Mouse (Mus musculus): ENCODE results near the gene Rnf31.

Gene Rnf31

DNA sequence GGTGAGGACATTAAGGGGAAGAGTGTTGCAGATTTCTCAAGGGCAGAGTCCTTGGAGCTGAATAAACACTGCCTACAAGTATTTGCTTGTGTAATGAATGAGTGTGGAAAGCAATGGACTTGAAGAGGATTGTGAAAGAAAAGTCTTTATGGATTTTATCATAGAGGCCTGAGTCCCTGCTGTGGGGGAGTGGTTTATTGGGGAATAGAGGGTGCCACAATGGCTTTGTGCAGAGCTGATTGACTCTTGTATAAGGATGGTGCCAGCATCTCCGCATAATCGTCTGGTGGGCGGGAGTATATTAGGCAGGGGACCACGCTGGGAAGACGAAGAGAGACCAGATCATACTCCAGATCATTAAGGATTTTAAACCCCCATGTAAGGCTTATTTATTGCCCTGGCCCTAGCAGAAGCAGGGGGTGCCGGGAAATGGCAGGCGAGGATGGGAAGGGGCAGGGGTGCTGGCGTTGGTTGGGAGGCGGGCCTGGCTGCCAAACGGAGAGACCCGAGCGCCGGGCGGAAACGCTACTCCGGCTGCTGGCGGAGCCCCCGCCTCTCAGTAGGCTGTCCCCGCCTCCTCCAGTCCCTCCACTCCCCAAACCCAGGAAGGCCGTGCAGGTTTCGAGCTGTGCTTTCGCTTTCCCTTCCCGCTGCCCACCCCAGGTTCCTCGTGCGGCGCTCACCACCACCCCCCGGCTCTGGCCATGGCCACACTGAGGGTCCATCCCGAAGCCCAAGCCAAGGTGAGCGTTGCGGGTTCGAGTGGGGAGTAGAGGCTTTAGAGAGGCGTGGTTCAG, 13.4 kb upstream of the Rnf31 start, which contains the start of gene Psme1:
Psme1 (plus strand) TSS at position 253 of the 797 bp plus-strand sequence.
- in situ Hi-C loops (cut with MboI, MseI), result no loop called here

DNA sequence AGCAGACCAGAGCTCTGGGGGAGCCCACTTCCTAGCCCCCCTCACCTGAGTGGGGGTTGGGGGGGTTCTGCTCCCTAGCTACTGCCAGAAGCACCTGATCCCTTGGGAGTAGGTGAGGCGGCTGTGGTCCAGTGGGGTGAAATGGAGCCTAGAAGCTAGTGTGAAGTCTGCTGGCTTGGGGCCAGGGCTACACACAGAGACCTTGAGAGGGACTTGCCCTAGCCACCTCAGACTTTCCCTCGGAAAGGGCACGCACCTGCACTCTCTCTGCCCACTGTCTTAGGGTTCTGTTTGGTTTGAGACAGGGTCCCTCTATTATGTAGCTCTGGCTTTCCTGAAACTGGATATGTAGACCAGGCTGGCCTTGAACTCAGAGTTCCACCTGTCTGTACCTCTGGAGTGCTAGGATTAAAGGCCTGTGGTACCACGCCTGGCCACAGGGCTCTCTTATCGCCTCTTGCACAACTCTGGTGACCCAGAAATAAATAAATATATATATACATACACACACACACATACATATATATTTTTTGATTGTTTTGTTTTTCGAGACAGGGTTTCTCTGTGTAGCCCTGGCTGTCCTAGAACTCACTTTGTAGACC, 12.7 kb upstream of the Rnf31 start:
- in situ Hi-C loops (cut with MboI, MseI), result no loop called here

DNA sequence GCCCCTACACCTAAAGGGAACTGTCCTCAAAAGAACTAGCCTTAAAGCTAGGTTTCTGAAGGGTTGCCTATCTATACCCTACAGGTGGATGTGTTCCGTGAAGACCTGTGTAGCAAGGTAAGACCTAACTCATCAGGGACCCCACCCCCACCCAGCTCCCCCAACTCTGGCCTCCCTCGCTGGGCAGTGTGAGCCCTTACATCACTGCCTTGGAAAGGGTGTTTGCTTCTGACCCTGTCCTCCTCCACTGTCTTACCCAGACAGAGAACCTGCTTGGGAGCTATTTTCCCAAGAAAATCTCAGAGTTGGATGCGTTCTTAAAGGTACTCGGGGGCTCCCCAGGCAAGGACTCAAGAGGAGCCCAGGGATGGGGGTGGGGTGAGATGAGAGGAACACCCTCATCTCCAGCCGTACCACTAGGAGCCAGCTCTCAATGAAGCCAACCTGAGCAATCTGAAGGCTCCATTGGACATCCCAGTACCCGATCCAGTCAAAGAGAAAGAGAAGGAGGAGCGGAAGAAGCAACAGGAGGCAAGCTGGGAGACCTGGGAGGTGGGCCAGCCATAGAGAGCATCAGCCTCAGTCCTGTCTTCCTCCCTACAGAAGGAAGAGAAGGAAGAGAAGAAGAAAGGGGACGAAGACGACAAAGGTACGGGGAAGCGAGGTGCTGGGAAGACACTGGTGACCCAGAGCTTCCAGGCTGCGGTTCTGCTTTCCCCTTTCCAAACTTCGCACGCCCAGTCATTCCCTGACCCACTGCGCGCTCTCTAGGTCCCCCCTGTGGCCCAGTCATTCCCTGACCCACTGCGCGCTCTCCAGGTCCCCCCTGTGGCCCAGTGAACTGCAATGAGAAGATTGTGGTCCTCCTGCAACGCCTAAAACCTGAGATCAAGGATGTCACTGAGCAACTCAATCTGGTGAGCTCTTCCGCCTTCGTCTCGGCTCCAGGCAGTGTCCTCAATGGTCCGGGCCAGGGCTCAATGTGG, 11.7 kb upstream of the Rnf31 start:
- in situ Hi-C loops (cut with MboI, MseI), result no loop called here

DNA sequence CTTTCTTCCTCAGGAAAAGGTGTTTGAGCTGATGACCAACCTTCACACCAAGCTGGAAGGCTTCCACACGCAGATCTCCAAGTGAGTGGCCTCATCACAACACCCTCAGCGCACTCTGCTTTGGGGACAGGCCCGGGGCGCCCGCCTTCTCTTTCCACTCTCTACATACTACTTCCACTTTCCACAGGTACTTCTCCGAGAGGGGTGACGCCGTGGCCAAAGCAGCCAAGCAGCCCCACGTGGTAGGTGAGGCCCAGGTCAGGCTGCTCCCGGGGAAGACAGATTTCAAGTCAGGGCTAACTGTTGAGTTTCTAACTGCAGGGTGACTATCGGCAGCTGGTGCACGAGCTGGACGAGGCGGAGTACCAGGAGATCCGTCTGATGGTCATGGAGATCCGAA, 10.8 kb upstream of the Rnf31 start:
- in situ Hi-C loops (cut with MboI, MseI), result no loop called here

DNA sequence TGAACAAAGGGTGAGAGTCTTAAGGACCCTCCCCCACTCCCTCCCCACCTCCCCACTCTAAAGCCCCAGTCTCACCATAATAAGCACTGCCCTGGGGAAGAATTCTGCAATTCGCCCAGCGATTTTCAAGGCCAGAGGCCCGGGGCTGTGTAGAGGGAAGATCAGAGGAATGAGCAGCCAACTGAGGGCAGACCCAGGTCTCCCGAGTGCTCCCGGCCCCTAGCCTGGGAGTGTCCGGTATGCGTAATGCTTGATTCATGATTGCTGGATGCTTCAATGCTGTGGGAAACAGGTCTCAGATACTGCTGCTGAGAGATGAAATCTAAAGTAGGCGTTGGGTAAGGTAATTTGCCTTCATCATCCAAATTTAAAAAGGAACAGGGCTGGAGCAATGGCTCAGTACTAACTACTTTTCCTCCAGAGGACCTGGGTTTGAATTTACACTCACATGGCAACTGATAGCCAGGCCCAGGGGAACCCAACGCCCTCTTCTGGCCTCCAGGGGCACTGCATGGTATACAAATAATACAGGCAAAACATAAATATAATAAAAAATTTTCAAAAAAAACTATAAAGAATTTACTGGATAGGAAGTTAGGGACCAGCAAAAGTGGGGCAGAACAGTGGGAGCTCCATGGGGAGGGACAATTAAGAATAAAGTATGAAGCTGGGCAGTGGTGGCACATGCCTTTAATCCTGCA, 9.4 kb upstream of the Rnf31 start:
- in situ Hi-C loops (cut with MboI, MseI), result no loop called here

DNA sequence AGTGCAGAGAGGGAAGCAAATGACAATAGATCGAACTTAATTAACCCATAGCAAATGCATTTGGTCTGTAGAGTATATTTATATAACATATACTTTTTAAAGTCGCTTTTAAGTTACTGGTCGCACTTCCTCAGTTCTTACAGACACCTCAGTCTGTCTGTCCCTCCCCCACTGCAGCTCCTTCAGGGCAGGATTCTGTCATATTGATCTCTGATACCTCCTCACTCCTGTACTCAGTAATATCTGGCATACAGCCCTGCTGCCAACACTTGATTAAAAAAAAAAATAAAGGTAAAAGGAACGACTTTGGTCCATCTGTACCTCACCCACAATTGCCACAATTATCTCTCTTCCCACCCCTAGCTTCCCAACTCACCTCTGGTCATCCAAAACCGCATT, 7.2 kb upstream of the Rnf31 start:
- in situ Hi-C loops (cut with MboI, MseI), result no loop called here

DNA sequence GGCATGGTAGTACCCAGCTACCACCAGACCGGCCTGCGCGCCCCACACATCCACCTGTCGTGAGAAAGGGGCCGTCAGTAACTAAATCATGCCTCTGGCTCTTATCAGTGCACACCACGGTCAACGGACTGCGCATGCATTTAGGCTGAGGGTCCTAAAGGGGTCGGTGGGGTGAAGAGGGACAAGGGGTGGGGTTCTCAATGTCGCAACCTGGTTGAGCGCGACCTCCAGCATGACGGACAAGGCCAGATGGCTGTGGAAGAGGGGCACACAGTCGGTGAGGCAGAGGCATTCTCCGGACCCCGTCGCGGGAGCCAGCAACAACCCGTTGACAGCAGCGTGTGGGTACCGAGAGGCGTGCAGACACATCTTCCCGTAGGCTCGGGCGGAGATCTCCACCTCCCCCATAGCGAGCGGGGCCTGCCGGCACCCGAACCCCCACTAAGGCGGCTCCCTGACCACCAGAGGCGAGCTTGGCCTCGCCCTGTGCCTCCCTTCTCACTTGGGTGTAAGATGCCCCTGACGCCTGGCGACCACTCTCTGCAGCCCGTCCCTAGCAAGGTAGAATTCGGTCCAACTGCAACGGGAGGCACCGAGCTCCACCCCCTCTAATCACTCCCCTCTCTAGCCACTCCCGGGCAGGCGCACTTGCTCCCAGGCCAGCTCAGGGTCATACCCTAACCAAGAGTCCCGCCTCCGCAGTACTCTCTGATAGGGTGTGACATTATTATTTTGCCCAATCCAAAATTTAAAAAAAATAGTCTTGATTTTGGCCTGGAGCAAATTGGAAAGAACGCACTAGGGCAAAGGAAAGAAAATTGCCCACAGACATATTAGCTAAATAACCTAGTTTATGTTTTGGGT, 6.6 kb upstream of the Rnf31 start, which contains the start of gene Emc9:
Emc9 (minus strand) TSS at position 601 of the 864 bp plus-strand sequence.
- in situ Hi-C loops (cut with MboI, MseI), result no loop called here

DNA sequence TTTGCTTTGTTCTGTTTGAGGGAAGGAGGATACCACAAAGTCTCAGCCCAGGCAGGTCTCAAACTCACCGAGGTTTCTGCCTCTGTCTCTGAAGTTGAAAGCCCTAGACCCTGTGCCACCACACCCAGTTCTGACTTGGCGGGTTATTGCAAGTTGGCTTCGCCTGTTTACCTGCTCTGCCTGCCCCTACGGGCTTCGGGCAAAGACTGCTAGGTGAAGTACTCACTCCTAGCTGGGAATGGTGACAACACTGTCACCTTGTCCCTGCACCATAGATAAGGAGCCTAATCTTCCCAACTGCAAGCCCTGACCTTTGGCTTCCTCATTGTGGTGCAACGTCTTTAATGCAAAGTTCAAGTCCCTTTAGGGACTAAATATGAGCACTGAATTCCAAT, 5.9 kb upstream of the Rnf31 start:
- in situ Hi-C loops (cut with MboI, MseI), result no loop called here

DNA sequence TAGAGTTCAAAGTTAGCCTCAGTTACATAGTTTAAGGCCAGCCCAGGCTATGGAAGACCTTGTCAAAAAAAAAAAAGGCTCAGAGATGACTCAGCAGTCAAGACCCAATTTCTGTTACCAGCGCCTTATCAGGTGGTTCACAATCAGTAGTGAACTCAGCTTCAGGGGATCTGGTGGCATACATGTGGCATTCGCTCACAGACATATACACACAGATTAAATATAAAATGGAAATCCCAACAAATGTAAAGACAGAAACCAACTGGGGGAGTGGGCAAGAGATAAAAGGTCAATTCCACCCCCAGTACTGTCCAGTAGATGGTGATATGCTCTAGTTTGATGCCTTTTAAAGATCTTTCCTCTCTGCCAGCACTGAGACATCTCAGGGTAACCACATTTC, 5.4 kb upstream of the Rnf31 start:
- in situ Hi-C loops (cut with MboI, MseI), result no loop called here

DNA sequence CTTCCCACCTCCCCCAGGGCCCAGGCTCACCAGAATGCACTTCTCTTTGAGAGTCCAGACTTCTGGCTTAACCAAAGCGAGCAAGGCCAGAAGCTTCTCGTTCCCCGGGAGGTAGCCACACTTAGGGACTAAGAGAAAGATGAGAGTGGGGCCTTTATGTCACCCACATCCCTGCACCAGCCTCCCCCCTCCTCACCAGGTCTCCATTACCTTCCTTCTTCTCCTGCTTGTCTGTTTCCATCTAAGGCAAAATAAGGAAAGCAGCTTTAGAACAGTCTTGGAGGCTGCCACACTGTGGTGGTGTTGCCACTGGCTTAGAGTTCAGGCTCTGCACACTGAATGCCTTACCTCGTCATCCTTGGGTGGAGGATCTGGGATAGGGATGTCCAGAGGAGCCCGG, 2.2 kb upstream of the Rnf31 start:
- in situ Hi-C loops (cut with MboI, MseI), result no loop called here

DNA sequence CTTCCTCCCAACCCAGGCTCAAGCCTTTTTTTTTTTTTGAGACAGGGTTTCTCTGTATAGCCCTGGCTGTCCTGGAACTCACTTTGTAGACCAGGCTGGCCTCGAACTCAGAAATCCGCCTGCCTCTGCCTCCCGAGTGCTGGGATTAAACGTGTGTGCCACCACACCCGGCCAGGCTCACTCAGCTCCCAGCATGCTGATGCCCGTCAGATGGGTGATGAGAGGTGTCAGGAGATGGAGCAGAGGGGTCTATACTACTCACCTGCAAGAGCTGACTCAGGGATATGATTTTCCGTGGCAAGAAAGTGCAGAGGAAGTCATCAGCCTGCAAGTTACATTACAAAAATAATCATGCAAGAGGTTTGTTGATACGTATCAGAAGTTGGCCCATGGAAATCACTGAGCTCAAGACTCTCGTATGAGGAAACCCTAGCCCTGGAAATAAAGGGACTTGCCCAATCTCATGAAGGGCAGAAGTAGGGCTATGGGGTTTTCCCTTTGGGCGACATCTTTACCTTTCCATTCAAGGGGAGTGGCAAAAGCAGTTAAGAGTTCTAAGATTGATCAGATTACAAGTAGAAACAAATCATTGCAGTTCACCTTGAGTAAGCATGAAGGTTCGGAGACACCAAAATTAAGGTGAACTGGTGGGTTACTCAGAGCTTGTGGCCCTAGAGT, 1.6 kb upstream of the Rnf31 start:
- in situ Hi-C loops (cut with MboI, MseI), result no loop called here

DNA sequence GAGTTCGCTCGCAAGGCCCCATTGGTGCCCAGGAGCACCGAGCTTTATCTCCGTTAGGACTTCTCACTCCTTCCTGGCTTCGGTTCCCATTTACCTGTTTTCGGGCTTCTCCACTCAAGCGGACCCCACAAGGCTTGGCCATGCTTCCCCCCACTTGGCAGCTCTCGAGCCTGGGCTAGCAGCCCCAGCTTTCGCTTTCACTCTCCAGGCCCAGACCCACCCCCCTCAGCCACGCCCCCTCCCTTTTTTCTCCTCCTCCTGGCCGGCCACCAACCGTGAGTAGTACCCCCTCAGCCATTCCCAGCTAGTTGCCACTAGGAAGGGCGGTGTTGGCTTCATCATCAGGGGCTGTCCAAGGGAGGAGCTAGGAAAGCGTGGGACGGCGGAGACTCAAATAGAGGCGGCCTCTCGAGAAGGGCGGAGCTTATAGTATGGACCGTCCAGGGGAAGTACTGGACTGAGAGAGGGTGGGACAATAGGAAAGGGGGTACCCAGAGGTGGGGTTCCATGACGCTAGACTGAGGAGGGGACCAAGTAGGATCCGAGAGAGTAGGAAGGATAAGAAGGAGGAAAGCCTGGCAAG, 669 bp upstream of the Rnf31 start, which contains the start of gene Psme2:
Psme2 (minus strand) TSS at position 366 of the 583 bp plus-strand sequence.
- in situ Hi-C loops (cut with MboI, MseI), result no loop called here

DNA sequence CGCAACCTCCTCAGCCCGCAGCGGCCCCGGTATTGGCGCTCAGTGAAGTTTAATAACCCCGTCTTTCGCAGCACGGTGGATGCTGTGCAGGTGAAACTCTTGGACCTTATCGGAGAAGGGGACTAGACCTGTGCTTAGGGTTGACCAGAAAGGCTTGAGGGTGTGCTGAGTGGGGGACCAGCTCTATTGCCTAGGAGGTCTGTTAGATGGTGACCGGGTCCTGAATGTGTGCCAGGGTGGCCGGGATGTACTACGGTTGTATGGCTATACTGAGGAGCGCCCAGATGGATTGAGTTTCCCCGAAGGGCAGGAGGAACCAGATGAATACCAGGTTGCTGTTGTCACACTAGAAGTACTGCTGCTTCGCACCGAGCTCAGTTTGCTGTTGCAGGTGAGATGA, 718 bp downstream of the Rnf31 start:
- in situ Hi-C loops (cut with MboI, MseI), result no loop called here

DNA sequence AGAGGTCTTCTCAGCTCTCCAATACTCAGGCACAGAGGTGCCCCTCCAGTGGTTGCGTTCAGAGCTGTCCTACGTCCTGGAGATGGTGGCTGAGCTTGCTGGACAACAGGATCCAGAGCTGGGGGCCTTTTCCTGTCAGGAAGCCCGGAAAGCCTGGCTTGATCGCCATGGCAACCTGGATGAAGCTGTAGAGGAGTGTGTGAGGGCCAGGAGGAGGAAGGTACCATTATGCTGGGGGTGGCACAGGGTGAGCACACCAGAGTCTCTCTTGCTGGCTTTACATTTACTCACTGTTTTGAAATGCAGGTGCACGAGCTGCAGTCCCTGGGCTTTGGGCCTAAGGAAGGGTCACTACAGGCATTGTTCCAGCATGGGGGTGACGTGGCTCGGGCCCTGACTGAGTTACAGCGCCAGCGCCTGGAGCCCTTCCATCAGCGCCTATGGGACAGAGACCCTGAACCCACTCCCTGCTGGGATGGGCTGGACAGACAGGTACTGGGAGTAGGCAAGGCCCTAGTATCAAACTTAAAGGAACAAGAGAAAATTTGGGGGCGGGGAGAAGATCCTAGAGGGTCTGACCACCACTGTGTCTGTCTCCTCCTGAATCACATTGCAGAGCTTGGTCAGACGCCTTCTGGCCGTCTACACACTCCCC, 4.7 kb downstream of the Rnf31 start:
- in situ Hi-C loops (cut with MboI, MseI), result no loop called here

DNA sequence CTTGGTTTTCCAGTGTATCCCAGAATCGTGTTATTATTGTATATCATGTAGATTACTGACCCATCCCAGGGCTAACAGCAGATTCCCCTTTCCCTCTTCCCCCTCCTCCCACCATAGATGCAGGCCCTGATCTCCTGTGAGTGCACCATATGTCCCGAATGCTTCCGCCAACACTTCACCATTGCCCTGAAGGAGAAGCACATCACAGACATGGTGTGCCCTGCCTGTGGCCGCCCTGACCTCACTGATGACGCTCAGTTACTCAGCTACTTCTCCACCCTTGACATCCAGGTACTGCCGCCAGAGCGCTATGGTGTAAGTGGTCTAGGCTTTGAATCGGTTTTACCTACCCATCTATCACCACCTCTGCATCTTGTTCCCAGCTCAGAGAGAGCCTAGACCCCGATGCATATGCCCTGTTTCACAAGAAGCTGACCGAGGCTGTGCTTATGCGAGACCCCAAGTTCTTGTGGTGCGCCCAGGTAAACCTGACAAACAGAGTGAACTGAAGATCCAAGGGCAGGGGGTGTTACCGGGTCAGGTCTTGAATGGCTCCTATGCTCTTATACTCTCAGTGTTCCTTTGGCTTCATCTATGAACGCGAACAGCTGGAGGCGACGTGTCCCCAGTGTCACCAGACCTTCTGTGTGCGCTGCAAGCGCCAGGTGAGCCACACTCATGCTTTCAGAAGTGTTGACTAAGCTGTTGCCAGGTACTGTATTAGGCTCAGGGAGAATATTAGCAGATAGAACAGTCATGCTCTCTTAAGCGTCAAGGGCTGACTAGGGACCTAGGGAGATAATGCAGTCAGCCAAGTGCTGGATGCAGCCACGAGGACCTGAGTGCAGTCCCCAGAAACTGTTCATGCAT, 7.2 kb downstream of the Rnf31 start:
- in situ Hi-C loops (cut with MboI, MseI), result no loop called here

DNA sequence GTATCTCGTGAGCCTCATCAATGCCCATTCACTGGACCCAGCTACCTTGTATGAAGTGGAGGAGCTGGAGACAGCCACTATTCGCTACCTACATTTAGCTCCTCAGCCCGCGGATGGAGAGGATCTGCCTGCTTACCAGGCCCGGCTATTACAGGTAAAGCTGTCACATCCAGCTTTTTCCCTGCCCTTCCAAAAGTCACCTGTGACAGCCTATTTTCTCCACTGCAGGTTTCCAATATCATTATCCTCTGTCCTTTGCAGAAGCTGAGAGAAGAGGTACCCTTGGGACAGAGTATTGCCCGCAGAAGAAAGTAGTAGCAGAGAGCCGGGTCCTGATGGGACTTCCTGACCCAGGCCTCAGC, 11.7 kb downstream of the Rnf31 start, which contains the start of gene Irf9:
Irf9 (plus strand) TSS at position 301 of the 362 bp plus-strand sequence.
- in situ Hi-C loops (cut with MboI, MseI), result no loop called here

DNA sequence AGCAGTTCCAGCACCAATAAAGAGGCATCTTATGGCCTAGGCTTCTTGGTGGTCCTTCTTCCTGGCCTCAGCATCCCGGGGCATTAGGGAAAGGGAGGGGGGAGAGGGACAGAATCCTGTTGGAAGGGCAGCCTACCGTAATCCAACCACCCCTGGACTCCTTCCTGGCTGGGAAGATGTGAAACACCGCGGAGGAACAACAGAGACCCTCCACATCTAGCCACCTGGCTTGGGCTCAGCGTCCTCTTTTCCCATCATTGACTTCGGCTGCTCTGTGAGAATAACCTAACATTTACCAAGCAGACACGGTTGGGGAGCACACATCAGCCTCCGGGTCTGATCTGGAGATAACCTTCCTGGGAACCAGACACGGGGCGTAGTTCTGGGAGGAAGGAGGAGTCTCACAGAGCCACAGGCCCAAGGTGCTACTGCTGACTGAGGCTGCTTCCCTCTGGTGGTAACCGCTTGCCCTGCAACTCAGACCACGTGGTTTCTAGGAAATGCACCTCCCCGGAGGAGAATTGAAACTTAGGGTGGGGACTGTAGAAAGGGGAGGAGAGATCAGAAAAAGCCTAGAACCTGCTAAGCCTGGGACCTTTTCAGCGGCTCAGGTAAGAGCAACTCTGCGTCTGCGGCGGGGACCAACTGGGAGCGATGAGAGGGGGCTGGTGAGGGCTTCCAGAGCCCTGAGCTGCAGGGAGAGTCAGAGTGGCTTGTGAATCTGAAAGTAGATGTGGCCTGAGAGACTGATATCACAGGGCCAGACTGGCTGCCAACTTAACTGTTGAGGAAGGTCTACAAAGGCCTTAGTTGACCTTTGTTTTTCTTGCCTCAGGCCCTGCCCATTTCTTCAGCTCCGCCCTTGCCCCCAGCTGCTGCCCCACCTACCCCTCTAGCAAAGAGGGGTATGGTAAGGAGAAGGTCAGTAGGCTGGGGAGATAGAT, 12.4 kb downstream of the Rnf31 start:
- in situ Hi-C loops (cut with MboI, MseI), result no loop called here

Data from T-helper 1 cell (primary cell).